Mouse (Mus musculus): ENCODE measurements around the gene Fgd2.
A peak's percentile ranks its signal among the peaks of the same experiment; 100 is the strongest.
"Not testable (repeated sequence)": the region's sequence is repeated elsewhere in the genome, so short reads cannot be mapped to it uniquely, and the experiment has no call there.

Gene Fgd2

DNA sequence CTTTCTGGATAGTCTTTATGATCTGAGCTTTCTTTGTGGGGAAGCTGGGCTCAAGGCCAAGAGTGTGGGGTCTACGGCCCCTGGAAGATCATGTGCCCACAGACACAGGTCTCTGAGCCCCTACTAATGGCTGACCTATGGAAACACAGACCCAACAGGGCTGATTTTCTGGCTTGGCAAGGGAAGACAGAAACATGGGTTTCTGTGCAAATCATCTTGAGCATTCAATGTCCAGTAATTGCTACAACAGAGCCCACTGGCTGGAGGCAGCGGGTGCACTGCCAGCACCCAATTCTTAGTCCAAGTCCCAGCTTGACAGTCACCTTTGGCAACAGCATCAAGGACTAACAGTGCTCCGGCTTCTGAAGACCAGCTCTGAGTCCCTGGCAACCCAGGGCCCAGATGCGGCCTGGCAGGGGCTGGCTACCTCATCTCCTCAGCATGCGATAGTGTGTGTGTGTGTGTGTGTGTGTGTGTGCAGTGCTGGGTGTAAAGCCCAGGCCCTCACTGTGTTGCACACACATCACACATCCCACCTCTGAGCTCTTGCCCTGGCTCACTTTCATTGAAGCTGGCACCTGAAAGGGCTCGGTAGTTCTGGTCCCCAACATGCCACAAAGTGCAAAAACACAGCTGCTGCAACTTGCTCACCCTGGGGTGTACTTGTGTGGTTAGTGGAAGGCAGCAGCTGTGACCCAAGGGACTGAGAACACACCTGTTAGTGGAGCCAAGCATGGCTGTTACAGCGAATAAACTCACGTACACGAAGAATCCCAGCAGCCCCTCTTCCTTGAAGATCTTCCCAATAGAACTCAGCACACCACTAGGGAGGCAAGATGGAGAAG is 22.5 kb upstream of the Fgd2 start:
- no peak for DNase-seq

- peak; percentile 67 for DNase-seq
Observed at GRCm38 (mm10) chr17:29339170-29339768, 21.4 kb upstream of the Fgd2 start.

GRCm38 (mm10) chr17:29340406-29341261 is 20.1 kb upstream of the Fgd2 start:
- no peak for DNase-seq

- peak; percentile 60 for DNase-seq
Observed at GRCm38 (mm10) chr17:29341591-29342003, 19.1 kb upstream of the Fgd2 start.

GRCm38 (mm10) chr17:29342010-29342910 is 18.5 kb upstream of the Fgd2 start:
- DNase-seq: peak; percentile 46

GRCm38 (mm10) chr17:29343241-29343640 is 17.5 kb upstream of the Fgd2 start:
- DNase-seq: no peak

DNA sequence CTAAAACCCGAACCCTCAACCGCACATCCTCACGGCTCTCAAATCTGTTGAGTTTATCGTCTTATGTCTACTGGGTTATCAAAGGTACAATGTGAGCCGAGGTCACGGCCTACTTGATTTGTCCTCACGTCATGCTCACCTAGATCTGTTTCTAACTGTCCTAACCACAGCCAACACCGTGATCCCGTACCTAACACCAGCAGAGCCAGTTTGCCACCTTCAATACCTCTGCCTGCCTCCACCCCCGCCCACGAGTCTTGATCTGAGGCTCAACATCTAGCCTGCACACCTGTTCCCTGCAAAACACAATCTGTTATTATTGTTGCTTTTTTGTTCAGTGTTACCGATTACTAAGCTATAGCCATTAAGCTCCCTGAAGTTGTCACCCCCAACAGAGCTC is 15.4 kb upstream of the Fgd2 start:
- no peak for DNase-seq

DNA sequence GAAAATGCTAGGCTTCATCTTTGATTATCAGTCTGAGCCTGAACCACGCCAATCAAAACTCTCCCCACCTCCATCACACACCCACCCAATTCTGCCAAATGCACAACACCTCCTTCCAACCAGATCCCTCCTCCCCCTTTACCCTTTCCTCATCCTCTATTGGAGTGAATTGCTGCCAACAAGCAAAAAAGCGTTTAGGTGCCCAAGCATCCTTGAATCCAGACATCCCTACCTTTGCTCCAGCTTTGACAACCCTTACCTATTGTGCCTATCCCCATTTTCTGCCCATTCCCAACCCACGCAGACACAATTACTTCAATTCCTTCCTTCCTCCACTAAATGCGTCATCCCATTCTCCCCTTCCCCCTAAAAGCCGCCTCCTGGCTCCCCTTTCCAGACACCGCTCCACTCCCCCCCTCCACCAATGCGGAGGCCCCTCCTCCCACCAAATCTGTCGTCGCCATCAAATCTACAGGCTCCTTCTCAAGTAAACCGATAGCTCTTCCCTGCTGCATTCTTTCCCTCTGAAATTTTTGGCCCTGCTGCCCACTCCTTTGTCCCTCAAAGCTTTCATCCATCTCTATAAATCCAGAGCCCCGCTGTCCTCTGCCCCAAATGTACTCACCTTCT is 14.1 kb upstream of the Fgd2 start:
- peak; percentile 36 for DNase-seq

DNA sequence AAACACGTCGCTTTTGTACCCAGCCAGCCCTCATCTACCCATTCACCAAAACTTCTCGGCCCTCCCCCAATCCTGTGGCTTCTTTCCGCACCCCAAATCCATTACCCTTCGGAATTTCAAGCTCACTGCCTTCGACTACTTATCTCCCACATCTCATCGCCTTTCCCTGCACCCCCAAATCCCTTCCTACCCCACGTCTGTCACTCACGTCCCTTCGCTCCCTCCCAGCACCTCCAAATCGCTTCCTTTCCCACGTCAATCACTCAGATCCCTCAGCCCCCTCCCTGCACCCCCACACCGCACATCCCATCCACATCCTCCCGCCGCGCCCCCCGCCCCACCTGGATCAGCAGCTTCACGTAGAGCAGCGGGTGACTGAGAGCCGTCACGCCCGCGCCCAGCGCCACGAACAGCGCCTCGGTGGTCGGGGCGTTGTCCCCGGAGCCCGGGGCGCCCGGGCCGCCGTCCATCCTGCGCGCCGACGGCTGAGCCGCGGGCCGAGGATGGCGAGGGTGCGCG is 13.5 kb upstream of the Fgd2 start:
- DNase-seq: peak; percentile 35

DNA sequence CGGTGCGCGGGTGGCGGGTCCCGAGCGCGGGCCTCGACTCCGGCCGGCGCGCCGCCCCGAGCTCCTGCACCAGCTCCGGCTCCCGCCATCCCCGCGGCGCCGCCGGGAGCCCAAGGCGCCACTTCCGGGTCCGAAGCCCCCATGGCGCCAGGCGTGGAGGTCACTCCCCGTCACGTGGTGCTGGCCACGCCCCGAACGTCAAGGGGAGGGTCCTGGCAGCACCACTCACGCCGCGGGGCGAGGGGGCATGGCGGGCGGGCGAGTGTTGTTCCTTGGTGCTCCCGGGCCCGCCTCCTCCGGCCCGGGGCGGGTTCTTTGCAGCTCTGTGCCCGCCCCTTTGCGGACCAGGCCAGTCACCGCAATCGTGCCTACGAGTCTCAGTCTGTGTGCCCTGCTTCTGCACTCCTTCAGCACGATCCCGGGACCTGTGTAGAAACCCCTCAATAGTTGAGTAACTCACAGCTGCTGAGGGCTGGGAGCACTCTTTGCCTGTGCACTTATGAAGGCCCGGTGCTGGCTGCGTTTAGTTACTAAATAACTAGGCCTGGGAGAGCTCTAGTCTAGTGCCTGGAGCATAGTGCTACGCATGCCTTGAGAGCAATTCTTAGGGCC is 13.0 kb upstream of the Fgd2 start, which contains the start of gene Mtch1:
Mtch1 (minus strand) TSS at position 290 of the 612 bp plus-strand sequence.
- peak; percentile 99 for DNase-seq

DNA sequence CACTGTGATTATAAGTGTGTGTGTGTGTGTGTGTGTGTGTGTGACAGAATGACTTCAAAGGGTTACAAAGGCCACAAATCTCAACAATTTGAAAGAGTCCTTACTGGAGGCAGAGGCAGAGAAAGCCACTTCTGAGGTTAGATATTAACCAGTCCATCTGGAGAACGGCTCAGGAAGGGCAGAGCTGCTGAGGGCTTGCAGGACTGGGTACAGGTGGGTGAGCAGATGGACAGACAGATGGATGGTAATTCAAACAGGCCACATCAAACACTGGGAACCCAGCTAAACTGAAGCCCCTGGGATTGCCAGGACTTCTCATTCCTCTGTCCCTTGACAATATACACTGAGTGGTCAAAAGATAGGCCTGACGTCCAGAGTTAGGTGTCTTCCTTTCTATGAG is 11.7 kb upstream of the Fgd2 start:
- DNase-seq: peak; percentile 55

GRCm38 (mm10) chr17:29351056-29351455 is 9.7 kb upstream of the Fgd2 start:
- not testable (repeated sequence) for DNase-seq

GRCm38 (mm10) chr17:29355461-29355840 is 5.3 kb upstream of the Fgd2 start:
- peak; percentile 71 for DNase-seq

DNA sequence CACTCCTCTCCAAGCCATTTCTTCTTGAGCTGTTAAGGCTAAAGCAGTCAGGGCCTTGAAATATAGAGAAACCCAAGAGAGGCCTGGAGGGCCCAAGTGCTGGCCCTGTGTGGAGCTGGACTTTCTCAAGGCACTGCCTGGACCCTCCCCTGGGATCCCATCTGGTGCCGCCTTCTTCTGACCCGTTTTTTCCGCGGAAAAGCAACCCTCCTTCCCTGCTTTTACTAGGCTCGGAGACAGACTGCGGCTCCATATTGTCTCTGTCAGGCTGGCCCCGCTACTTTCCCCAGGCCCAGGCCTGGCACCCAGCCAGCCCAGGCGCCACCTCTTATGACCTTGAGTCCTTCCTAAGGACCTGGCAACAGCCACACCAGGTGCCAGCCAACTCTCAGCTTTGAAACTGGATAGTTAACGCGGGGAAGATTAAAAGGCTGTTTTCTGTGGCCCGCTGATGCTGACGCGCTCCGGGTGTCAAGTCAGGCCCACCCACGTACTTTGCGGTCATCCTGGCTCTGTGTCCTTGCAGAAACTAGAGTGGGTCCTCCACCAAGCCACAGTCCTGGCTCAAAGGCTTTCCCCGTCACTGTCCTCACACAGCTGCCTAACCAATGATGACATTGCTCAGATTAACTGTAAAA is 4.8 kb upstream of the Fgd2 start:
- peak; percentile 85 for DNase-seq

DNA sequence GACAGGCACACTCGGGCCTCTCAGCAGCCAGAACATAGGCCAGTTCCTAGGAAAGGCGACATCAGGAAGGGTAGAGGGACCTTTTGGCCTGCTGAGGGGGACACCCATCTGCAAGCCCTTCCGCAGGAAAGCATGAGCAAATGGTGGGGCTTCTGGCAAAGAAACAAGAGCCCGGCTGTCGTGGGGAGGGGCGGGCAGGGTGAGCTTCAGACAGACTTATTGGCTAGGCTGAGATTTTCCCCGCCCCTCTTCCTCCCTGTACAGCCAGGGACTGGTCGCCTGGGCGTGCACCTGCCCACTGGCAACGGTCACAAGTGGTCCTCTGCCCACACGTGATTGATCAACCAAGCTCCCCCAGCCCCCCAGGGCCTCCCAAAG is 4.2 kb upstream of the Fgd2 start:
- DNase-seq: peak; percentile 80

GRCm38 (mm10) chr17:29356882-29357281 is 3.8 kb upstream of the Fgd2 start:
- DNase-seq: no peak

- DNase-seq: no peak
Observed at GRCm38 (mm10) chr17:29358928-29359327, 1.8 kb upstream of the Fgd2 start.

- no peak for DNase-seq
Observed at GRCm38 (mm10) chr17:29361982-29362691, 1.4 kb downstream of the Fgd2 start.

- DNase-seq: no peak
Observed at GRCm38 (mm10) chr17:29363109-29363508, 2.4 kb downstream of the Fgd2 start.

DNA sequence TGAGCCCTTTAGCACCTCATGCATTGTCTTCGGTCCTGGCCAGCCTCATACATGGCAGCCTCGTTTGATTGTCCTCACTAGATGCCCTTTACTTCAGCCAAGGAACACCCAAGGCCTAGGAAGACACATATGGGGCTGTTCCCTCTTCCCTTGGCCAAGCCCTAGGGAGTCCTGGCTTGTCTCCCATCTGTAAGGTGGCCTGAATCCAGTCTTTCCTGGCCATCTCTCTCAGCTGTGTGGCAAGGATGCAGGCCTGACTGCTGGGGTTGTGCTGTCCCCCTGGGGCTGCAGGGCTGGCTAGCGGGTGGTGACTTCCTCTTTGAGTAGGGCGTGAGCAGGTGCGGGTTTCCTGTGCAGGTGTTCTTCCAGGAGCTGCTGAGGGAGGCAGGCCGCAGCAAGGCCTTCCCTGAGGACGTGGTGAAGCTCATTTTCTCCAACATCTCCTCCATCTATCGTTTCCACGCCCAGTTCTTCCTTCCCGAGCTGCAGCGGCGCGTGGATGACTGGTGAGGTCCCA is 4.4 kb downstream of the Fgd2 start:
- no peak for DNase-seq
